Mouse (Mus musculus) ES-E14 (cell line): ENCODE measurements around the gene 1700024G13Rik. TPM values are rescaled to one million over a fixed set of nuclear protein-coding genes. Genes with fewer than 3 reads are reported as not detected.
A peak's percentile ranks its signal among the peaks of the same experiment; 100 is the strongest.
"Not testable (repeated sequence)": the region's sequence is repeated elsewhere in the genome, so short reads cannot be mapped to it uniquely, and the experiment has no call there.

Experiments used
- DNase-seq: peaks from one replicate; pipeline ENCODE4 v3.0.0-alpha.2; 2013; ENCODE audit warnings: low read depth, low spot score
- H3K27ac ChIP-seq: 2 replicates; pipeline ENCODE4 v1.5.1; 2012; ENCODE audit warnings: low read depth, mild to moderate bottlenecking, low read length, moderate library complexity, mixed read lengths; ENCODE audit not compliant: poor library complexity, insufficient read depth, severe bottlenecking
- H3K36me3 ChIP-seq: 2 replicates; pipeline ENCODE4 v1.6.1; 2012; ENCODE audit warnings: mild to moderate bottlenecking, low read length, moderate library complexity, mixed read lengths; ENCODE audit not compliant: control insufficient read depth, poor library complexity, insufficient read depth, severe bottlenecking
- H3K4me1 ChIP-seq, 2 experiments: fragments of 150-350 bp in 1 of 2; sonication (generic) in 1 of 2; 2 replicates each; pipeline ENCODE4 v1.6.1; 2012; ENCODE audit warnings: low read length in 2 of 2, mild to moderate bottlenecking in 1 of 2, mixed read lengths in 1 of 2; ENCODE audit not compliant: control insufficient read depth in 2 of 2, insufficient read depth in 2 of 2, poor library complexity in 1 of 2
- H3K4me3 ChIP-seq, 2 experiments: fragments of 150-350 bp in 1 of 2; sonication (generic) in 1 of 2; 2 replicates each; pipeline ENCODE4 v1.5.1; 2012; ENCODE audit warnings: low read length in 2 of 2, low read depth in 1 of 2, mild to moderate bottlenecking in 1 of 2, mixed read lengths in 1 of 2; ENCODE audit not compliant: insufficient read depth in 1 of 2, poor library complexity in 1 of 2, severe bottlenecking in 1 of 2
- H3K9ac ChIP-seq: 2 replicates; pipeline ENCODE4 v1.6.1; 2012; ENCODE audit warnings: low read depth, mild to moderate bottlenecking, low read length, mixed read lengths; ENCODE audit not compliant: poor library complexity, insufficient read depth, severe bottlenecking
- H3K9me3 ChIP-seq: fragments of 150-350 bp; sonication (generic); 2 replicates; pipeline ENCODE4 v1.6.1; 2012; ENCODE audit warnings: low read depth, mild to moderate bottlenecking, low read length; ENCODE audit not compliant: control insufficient read depth, insufficient read depth
- CHD2 ChIP-seq: IDR thresholded peaks from 2 replicates; pipeline ENCODE4 v1.6.1; 2014; ENCODE audit warnings: mild to moderate bottlenecking, low read depth, low read length, inconsistent platforms
- HCFC1 ChIP-seq: IDR thresholded peaks from 2 replicates; pipeline ENCODE4 v1.6.1; 2012; ENCODE audit warnings: low read length, inconsistent platforms, borderline replicate concordance; ENCODE audit not compliant: insufficient read depth
- MAFK ChIP-seq: IDR thresholded peaks from 2 replicates; pipeline ENCODE4 v1.6.1; 2014; ENCODE audit warnings: mild to moderate bottlenecking, low read depth, low read length, inconsistent platforms; ENCODE audit not compliant: insufficient read depth
- ZC3H11A ChIP-seq: IDR thresholded peaks from 2 replicates; pipeline ENCODE4 v1.6.1; 2012; ENCODE audit warnings: low read depth, mild to moderate bottlenecking, inconsistent platforms, low read length, borderline replicate concordance
- ZNF384 ChIP-seq: IDR thresholded peaks from 2 replicates; pipeline ENCODE4 v1.6.1; 2012; ENCODE audit warnings: low read depth, low read length, inconsistent platforms
- in situ Hi-C, 2 experiments: fragments of 600-800 bp; cut with MboI; formaldehyde crosslinking; loops; one replicate each; pipeline ENCODE4 v1.15.1; 2025; ENCODE audit warnings: low sequenced_read_pairs in 2 of 2, inconsistent platforms in 1 of 2; ENCODE audit not compliant: unreplicated experiment in 2 of 2
- total RNA-seq: library from RNA; depleted of rRNA; stranded (reverse); fragments of 300-350 nt; gene quantifications from 2 replicates; pipeline ENCODE4 v1.2.3, GENCODE M21; 2012

Gene 1700024G13Rik
- total RNA-seq, 1 experiment: 0.58 TPM

GRCm38 (mm10) chr14:32380099-32380480, 8.1 kb downstream of the 1700024G13Rik start:
- in situ Hi-C loops: no loop called here
- Histone ChIP-seq H3K36me3 (no peaks in the 10 kb centered on the region), H3K9me3 (no peaks in the 10 kb centered on the region), H3K4me1 (peaks cover 0 to 14% of the 10 kb centered on the region in 2 experiments; a peak in 1 of 4 replicates), H3K9ac (no peak overlapping the region), H3K4me3 (no peak overlapping the region), H3K27ac (no peak overlapping the region; the same call in 1 of the 2 replicates)
- TF ChIP-seq ZNF384 (no peak), MAFK (no peak), CHD2 (no peak), ZC3H11A (no peak), HCFC1 (no peak)
- no peak for DNase-seq

GRCm38 (mm10) chr14:32379395-32380098, 8.6 kb downstream of the 1700024G13Rik start:
- Histone ChIP-seq H3K4me1 (peaks cover 0 to 14% of the 10 kb centered on the region in 2 experiments; a peak in 1 of 4 replicates), H3K9me3 (no peaks in the 10 kb centered on the region), H3K36me3 (no peaks in the 10 kb centered on the region), H3K4me3 (no peak overlapping the region), H3K27ac (peak overlapping the region; percentile 24; the same call in 1 of the 2 replicates), H3K9ac (no peak overlapping the region)
- peak; percentile 47 for DNase-seq
- no peak for TF ChIP-seq CHD2
- in situ Hi-C loops: no loop called here

- DNase-seq: no peak
- Histone ChIP-seq H3K4me1 (no peaks in the 10 kb centered on the region; a peak in 1 of 4 replicates), H3K36me3 (no peaks in the 10 kb centered on the region), H3K9ac (no peak overlapping the region), H3K27ac (no peak overlapping the region), H3K4me3 (no peak overlapping the region), H3K9me3 (no peaks in the 10 kb centered on the region)
- TF ChIP-seq ZC3H11A (no peak), MAFK (no peak), ZNF384 (no peak), CHD2 (no peak), HCFC1 (no peak)
- in situ Hi-C loops: no loop called here
These were observed 15.7 kb downstream of the 1700024G13Rik start for GRCm38 (mm10) chr14:32372510-32372909.

- no peaks in the 10 kb centered on the region for H3K36me3 ChIP-seq
These were observed 18.4 kb downstream of the 1700024G13Rik start for GRCm38 (mm10) chr14:32369756-32370155.

GRCm38 (mm10) chr14:32364359-32364758, 23.8 kb downstream of the 1700024G13Rik start:
- no peaks in the 10 kb centered on the region for H3K9me3 ChIP-seq
- DNase-seq: no peak
- H3K36me3 ChIP-seq: no peaks in the 10 kb centered on the region
- no peak overlapping the region for H3K9ac ChIP-seq
- no peak overlapping the region for H3K27ac ChIP-seq
- in situ Hi-C loops: no loop called here
- TF ChIP-seq ZC3H11A (no peak), ZNF384 (no peak), CHD2 (no peak), MAFK (no peak), HCFC1 (no peak)
- H3K4me1 ChIP-seq: peaks cover 0 to 4% of the 10 kb centered on the region in 2 experiments; a peak in 1 of 4 replicates
- H3K4me3 ChIP-seq: no peak overlapping the region

More at GRCm38 (mm10) chr14:32369756-32370155, 18.4 kb downstream of the 1700024G13Rik start:
- H3K4me3 ChIP-seq: no peak overlapping the region
- TF ChIP-seq ZC3H11A: no peak
- no peak for TF ChIP-seq HCFC1
- TF ChIP-seq CHD2: no peak
- no peak for TF ChIP-seq ZNF384
- no peak for TF ChIP-seq MAFK
- in situ Hi-C loops: no loop called here
- H3K4me1 ChIP-seq: no peaks in the 10 kb centered on the region; a peak in 1 of 4 replicates
- no peak overlapping the region for H3K9ac ChIP-seq
- no peak for DNase-seq
- no peaks in the 10 kb centered on the region for H3K9me3 ChIP-seq
- H3K27ac ChIP-seq: no peak overlapping the region

- H3K4me1 ChIP-seq, H3K9ac ChIP-seq, H3K4me3 ChIP-seq, H3K27ac ChIP-seq, H3K9me3 ChIP-seq, in situ Hi-C loops: not testable (repeated sequence)
- H3K36me3 ChIP-seq: peaks cover 16% of the 10 kb centered on the region
- peak; percentile 72 for DNase-seq
These were observed 36.8 kb downstream of the 1700024G13Rik start for GRCm38 (mm10) chr14:32351181-32351920.
